Mouse (Mus musculus): Measurements from ENCODE around the gene 1700088E04Rik. TPM values are rescaled to one million over a fixed set of nuclear protein-coding genes. Genes with fewer than 3 reads are reported as not detected.

1700088E04Rik gene
- polyA plus RNA-seq, 2 experiments, result 4.7 to 7.1 TPM

DNA sequence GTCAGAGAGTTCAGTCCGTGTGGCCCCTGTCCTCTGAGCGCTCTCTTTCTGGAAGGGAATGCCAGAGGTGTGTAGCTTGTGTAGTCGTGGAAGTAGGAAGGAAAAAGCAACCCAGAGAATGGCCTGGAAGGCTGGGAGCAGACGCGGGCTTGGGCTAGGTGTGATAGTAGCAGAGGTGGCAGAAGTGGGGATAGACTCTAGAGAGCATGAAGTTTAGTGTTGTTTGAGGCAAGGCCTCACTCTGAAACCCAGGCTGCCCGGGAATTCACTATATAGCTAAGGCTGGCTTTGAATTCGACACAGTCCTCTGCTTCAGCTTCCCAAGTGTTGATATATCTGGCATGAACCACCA lies 489 bp upstream of the 1700088E04Rik start:
- Histone ChIP-seq H3K9ac (ENCODE audit: low read depth, low read length, severe bottlenecking) (peak overlapping the region; percentile 68), H3K36me3 (ENCODE audit: control insufficient read depth, insufficient read depth, low read length) (peaks cover 22% of the 10 kb centered on the region), H3K4me2 (replicated peaks; ENCODE audit: low read depth, low read length, severe bottlenecking) (peak overlapping the region; percentile 96), H3K4me3 (replicated peaks; ENCODE audit: low read length) (peak overlapping the region; percentile 88), H3K4me1 (ENCODE audit: control insufficient read depth, insufficient read depth, low read length) (0 out of 2 replicates have a peak, but pooled peaks cover 4% of the 10 kb centered on the region), H3K27me3 (ENCODE audit: control insufficient read depth, insufficient read depth, low read length) (no peaks in the 10 kb centered on the region), H3K9me3 (ENCODE audit: control insufficient read depth, low read length) (no peaks in the 10 kb centered on the region), H3K27ac (replicated peaks; ENCODE audit: low read depth, low read length) (no peak overlapping the region)
- ATAC-seq (ENCODE audit: low FRiP score, low read depth), result peak; percentile 29; the same call in 1 of the 2 replicates
- no peak for DNase-seq (ENCODE audit: low spot score)
- WGBS, result under 1% methylated on average over 7 of the region's 7 CpGs
- TF ChIP-seq POLR2A (IDR thresholded peaks at IDR 0.05; ENCODE audit: borderline replicate concordance, extremely low read depth, insufficient read depth, insufficient read length), result no peak

DNA sequence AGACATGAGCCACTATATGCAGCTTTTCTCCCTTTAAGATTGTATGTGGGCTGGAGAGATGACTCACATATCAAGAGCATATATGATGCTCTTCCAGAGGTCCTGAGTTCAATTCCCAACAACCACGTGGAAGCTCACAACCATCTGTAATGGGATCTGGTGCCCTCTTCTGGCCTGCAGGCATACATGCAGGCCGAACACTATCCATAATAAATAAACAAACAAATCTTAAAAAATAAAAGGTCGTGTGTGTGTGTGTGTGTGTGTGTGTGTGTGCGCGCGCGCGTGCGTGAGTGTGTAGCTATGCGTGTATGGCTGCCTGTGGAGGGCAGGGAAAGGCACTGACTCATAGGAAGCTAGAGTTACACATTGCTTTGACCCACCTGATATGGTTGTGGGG lies 1.4 kb downstream of the 1700088E04Rik start:
- TF ChIP-seq POLR2A (IDR thresholded peaks at IDR 0.05; ENCODE audit: borderline replicate concordance, extremely low read depth, insufficient read depth, insufficient read length), result no peak
- Histone ChIP-seq H3K9me3 (ENCODE audit: control insufficient read depth, low read length) (no peaks in the 10 kb centered on the region), H3K27me3 (ENCODE audit: control insufficient read depth, insufficient read depth, low read length) (no peaks in the 10 kb centered on the region), H3K36me3 (ENCODE audit: control insufficient read depth, insufficient read depth, low read length) (peaks cover 8% of the 10 kb centered on the region; the same call in 1 of the 2 replicates), H3K4me1 (ENCODE audit: control insufficient read depth, insufficient read depth, low read length) (peaks cover 16% of the 10 kb centered on the region), H3K27ac (replicated peaks; ENCODE audit: low read depth, low read length) (no peak overlapping the region), H3K4me2 (replicated peaks; ENCODE audit: low read depth, low read length, severe bottlenecking) (no peak overlapping the region), H3K9ac (ENCODE audit: low read depth, low read length, severe bottlenecking) (no peak overlapping the region), H3K4me3 (replicated peaks; ENCODE audit: low read length) (no peak overlapping the region)
- ATAC-seq (ENCODE audit: low FRiP score, low read depth) (no peak), DNase-seq (ENCODE audit: low spot score) (no peak)
- WGBS, result 62% methylated on average over 10 of the region's 10 CpGs

DNA sequence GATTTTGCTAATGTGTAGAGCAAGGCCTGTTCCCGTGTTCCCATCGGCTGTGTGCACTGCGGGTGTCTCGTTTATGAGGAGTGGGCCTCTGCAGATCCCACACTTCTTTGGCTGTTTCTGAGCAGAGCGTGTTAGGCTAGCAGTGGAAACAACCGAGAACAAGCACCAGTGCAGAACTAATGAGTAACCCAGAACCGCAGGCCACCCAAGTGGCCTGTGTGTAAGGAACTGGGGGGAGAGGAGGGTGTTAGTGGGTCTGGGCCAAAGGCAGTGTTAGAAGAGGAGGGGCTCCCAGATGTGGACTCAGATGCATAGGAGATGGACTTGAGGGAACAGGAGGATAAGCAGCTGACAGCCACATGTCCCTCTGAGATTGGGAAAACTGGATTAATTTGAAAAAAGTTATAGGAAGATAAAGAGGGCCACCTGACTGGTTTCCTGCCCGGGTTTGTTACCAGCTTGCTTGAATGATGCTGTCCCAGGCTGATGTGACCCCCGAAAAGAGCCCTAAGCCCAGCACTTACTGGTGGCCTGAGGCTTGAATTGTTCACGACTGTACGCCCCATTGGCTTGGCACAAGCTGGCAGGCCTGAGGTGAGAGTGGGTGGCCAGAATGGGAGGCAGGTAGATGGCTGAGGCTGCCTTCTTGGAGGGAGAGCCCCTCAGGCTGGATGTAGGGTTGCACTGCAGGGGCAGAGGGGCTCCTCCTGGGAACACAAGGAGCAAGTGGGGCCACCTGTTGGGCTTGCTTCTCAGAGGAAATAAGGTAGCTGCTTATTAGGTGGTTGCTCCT lies 5.1 kb downstream of the 1700088E04Rik start:
- Histone ChIP-seq H3K9ac (ENCODE audit: low read depth, low read length, severe bottlenecking) (no peak overlapping the region), H3K9me3 (ENCODE audit: control insufficient read depth, low read length) (no peaks in the 10 kb centered on the region), H3K4me1 (ENCODE audit: control insufficient read depth, insufficient read depth, low read length) (peaks cover 13% of the 10 kb centered on the region), H3K4me2 (replicated peaks; ENCODE audit: low read depth, low read length, severe bottlenecking) (no peak overlapping the region), H3K36me3 (ENCODE audit: control insufficient read depth, insufficient read depth, low read length) (peaks cover 36% of the 10 kb centered on the region), H3K27ac (replicated peaks; ENCODE audit: low read depth, low read length) (peak overlapping the region; percentile 41), H3K4me3 (replicated peaks; ENCODE audit: low read length) (no peak overlapping the region), H3K27me3 (ENCODE audit: control insufficient read depth, insufficient read depth, low read length) (no peaks in the 10 kb centered on the region)
- TF ChIP-seq POLR2A (IDR thresholded peaks at IDR 0.05; ENCODE audit: borderline replicate concordance, extremely low read depth, insufficient read depth, insufficient read length), result no peak
- ATAC-seq (ENCODE audit: low FRiP score, low read depth) (peak; percentile 46; the same call in 1 of the 2 replicates), DNase-seq (ENCODE audit: low spot score) (peak; percentile 42)
- WGBS, result 42% methylated on average over 11 of the region's 11 CpGs

DNA sequence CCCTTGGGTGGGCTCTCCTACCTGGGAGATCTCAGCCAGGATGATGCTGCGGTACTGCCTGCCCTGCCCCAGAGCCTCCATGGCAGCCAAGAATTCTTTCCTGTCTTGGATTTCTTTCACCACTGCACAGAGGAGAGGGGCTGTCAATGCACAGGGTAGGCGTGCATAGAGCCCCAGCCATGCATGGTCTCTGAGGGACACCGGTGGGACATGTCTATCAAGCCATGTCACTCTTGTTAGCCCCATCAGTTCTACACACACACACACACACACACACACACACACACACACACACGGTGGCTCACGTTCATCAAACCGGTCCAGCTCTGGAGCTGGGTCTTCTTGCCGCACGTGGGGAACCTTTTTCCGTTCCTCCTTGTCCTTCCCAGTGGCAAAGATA lies 5.7 kb downstream of the 1700088E04Rik start:
- no peak for TF ChIP-seq POLR2A (IDR thresholded peaks at IDR 0.05; ENCODE audit: borderline replicate concordance, extremely low read depth, insufficient read depth, insufficient read length)
- H3K4me2 ChIP-seq (replicated peaks; ENCODE audit: low read depth, low read length, severe bottlenecking), result no peak overlapping the region

DNA sequence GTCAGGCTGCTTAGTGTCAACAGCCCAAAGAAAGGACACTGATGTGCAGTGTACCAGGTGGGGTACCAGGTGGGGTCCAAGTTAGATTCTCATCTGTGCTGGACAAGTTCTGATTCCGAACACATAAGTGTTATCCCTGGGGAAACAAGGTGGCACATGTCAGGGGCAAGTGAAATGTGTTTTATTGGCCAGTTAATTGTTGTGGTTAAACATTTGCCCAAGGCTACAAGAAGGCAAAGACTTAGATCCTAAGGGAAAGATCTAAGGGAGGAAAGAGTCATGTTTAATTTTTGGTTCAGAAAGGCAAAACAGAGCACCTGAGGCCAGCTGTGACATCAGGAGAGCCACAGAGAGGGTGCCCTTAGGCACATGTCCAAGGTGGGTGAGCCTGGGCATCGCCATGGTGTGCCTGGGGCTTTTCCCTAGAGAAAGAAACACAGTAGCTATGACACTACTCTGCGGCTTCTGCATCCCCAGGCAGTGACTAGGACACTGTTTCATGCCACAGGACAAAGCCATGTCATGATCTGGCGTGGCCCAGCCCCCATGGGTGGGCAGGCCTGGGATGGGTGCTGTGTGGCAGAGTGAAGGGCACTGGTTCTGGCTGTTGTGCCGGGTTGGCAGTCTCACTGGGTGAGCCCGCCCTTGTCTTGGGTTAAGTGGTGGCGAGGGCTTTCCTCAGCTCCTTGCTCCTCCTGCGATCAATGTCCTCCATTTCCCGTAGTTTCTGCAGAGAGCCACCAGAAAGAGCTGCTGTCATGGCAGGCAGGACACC lies 6.4 kb downstream of the 1700088E04Rik start:
- Histone ChIP-seq H3K27ac (replicated peaks; ENCODE audit: low read depth, low read length) (0 out of 2 replicates have a peak overlapping the region, but pooled peaks have one; percentile 41), H3K9me3 (ENCODE audit: control insufficient read depth, low read length) (no peaks in the 10 kb centered on the region), H3K27me3 (ENCODE audit: control insufficient read depth, insufficient read depth, low read length) (no peaks in the 10 kb centered on the region), H3K4me1 (ENCODE audit: control insufficient read depth, insufficient read depth, low read length) (peaks cover 13% of the 10 kb centered on the region), H3K4me3 (replicated peaks; ENCODE audit: low read length) (no peak overlapping the region), H3K9ac (ENCODE audit: low read depth, low read length, severe bottlenecking) (no peak overlapping the region), H3K4me2 (replicated peaks; ENCODE audit: low read depth, low read length, severe bottlenecking) (no peak overlapping the region), H3K36me3 (ENCODE audit: control insufficient read depth, insufficient read depth, low read length) (peaks cover 49% of the 10 kb centered on the region)
- ATAC-seq (ENCODE audit: low FRiP score, low read depth), result no peak; the same call in 1 of the 2 replicates
- TF ChIP-seq POLR2A (IDR thresholded peaks at IDR 0.05; ENCODE audit: borderline replicate concordance, extremely low read depth, insufficient read depth, insufficient read length), result no peak
- no peak for DNase-seq (ENCODE audit: low spot score)
- WGBS, result 84% methylated on average over 9 of the region's 9 CpGs

More for the DNA sequence above, 5.7 kb downstream of the 1700088E04Rik start:
- no peak overlapping the region for H3K4me3 ChIP-seq (replicated peaks; ENCODE audit: low read length)
- H3K27me3 ChIP-seq (ENCODE audit: control insufficient read depth, insufficient read depth, low read length), result no peaks in the 10 kb centered on the region
- H3K9me3 ChIP-seq (ENCODE audit: control insufficient read depth, low read length), result no peaks in the 10 kb centered on the region
- H3K36me3 ChIP-seq (ENCODE audit: control insufficient read depth, insufficient read depth, low read length), result peaks cover 43% of the 10 kb centered on the region
- H3K9ac ChIP-seq (ENCODE audit: low read depth, low read length, severe bottlenecking), result no peak overlapping the region
- DNase-seq (ENCODE audit: low spot score) (no peak), ATAC-seq (ENCODE audit: low FRiP score, low read depth) (no peak)
- 69% methylated on average over 9 of the region's 9 CpGs for WGBS
- peaks cover 13% of the 10 kb centered on the region for H3K4me1 ChIP-seq (ENCODE audit: control insufficient read depth, insufficient read depth, low read length)
- peak overlapping the region; percentile 41; the same call in 1 of the 2 replicates for H3K27ac ChIP-seq (replicated peaks; ENCODE audit: low read depth, low read length)

All from limb, embryonic 14.5 days (tissue).